Mouse (Mus musculus) midbrain, embryonic 12.5 days (tissue): Measurements from ENCODE around the gene 4930503B20Rik. TPM values are rescaled to one million over a fixed set of nuclear protein-coding genes. Genes with fewer than 3 reads are reported as not detected.

Experiments
- polyA plus RNA-seq: library from polyadenylated mRNA; unstranded; fragments of >200 nt; fragmentation: Nextera tagmentation; extraction: Ambion mirVana; gene quantifications from 2 replicates; pipeline ENCODE4 v1.2.1, GENCODE M21; 2016

Gene 4930503B20Rik
- polyA plus RNA-seq, 1 experiment from 2014 or later, result not detected

Other genes starting within 250 kb of the 4930503B20Rik start
- 23.2 and 30.0 TPM in 2 replicates for gene Ssx2ip, start 246.7 kb downstream of the 4930503B20Rik start, polyA plus RNA-seq
- 5.6 and 5.7 TPM in 2 replicates for gene Ctbs, start 201.5 kb downstream of the 4930503B20Rik start, polyA plus RNA-seq
- gene Spata1, start 151.6 kb downstream of the 4930503B20Rik start, polyA plus RNA-seq, result 8.0 and 8.2 TPM in 2 replicates
- gene Gng5, start 151.5 kb downstream of the 4930503B20Rik start, polyA plus RNA-seq, result 910 and 914 TPM in 2 replicates
- gene Rpf1, start 129.9 kb downstream of the 4930503B20Rik start, polyA plus RNA-seq, result 69.6 and 71.6 TPM in 2 replicates
- not detected in 2 replicates for gene Uox, start 80.9 kb downstream of the 4930503B20Rik start, polyA plus RNA-seq
- gene Dnase2b, start 35.7 kb downstream of the 4930503B20Rik start, polyA plus RNA-seq, result not detected in 2 replicates
- 0.97 and 1.0 TPM in 2 replicates for gene Samd13, start 34.3 kb upstream of the 4930503B20Rik start, polyA plus RNA-seq
- gene Prkacb, start 161.7 kb upstream of the 4930503B20Rik start, polyA plus RNA-seq, result 100 and 103 TPM in 2 replicates
- gene Ttll7, start 201.1 kb upstream of the 4930503B20Rik start, polyA plus RNA-seq, result 5.9 and 8.0 TPM in 2 replicates